Mouse (Mus musculus) limb, embryonic 11.5 days (tissue): Measurements from ENCODE around the gene Ddhd1. TPM values are rescaled to one million over a fixed set of nuclear protein-coding genes. Genes with fewer than 3 reads are reported as not detected.
A peak's percentile ranks its signal among the peaks of the same experiment; 100 is the strongest.

Source experiments
- ATAC-seq: fragments of 200-750 bp; cut with Nextera tagmentation; 2 replicates; pipeline ENCODE4 v1.8.0; 2017; ENCODE audit warnings: low read depth; ENCODE audit not compliant: insufficient number of reproducible peaks, low FRiP score, low TSS enrichment
- DNase-seq: peaks from one replicate; pipeline ENCODE4 v3.0.0-alpha.2; 2015; ENCODE audit warnings: low spot score
- H3K27ac ChIP-seq: fragments of 300-500 bp; sonication (generic); replicated peaks from 2 replicates; pipeline ENCODE4 v1.5.1; 2014; ENCODE audit warnings: low read depth, mild to moderate bottlenecking, low read length
- H3K27me3 ChIP-seq: fragments of 300-500 bp; sonication (generic); 2 replicates; pipeline ENCODE4 v1.6.1; 2014; ENCODE audit warnings: mild to moderate bottlenecking, low read length, mixed read lengths; ENCODE audit not compliant: control insufficient read depth, insufficient read depth
- H3K36me3 ChIP-seq: fragments of 300-500 bp; sonication (generic); 2 replicates; pipeline ENCODE4 v1.6.1; 2014; ENCODE audit warnings: mild to moderate bottlenecking, low read length, moderate library complexity, mixed read lengths; ENCODE audit not compliant: control insufficient read depth, insufficient read depth
- H3K4me1 ChIP-seq: fragments of 300-500 bp; sonication (generic); 2 replicates; pipeline ENCODE4 v1.6.1; 2014; ENCODE audit warnings: low read length, mixed read lengths; ENCODE audit not compliant: control insufficient read depth, insufficient read depth
- H3K4me2 ChIP-seq: fragments of 300-500 bp; sonication (generic); 2 replicates; pipeline ENCODE4 v1.6.1; 2014; ENCODE audit warnings: low read depth, mild to moderate bottlenecking, moderate library complexity; ENCODE audit not compliant: severe bottlenecking
- H3K4me3 ChIP-seq: fragments of 300-500 bp; sonication (generic); 2 replicates; pipeline ENCODE4 v1.5.1; 2014; ENCODE audit warnings: low read depth, low read length
- H3K9ac ChIP-seq: fragments of 300-500 bp; sonication (generic); 2 replicates; pipeline ENCODE4 v1.6.1; 2014; ENCODE audit warnings: mild to moderate bottlenecking, low read length
- H3K9me3 ChIP-seq: fragments of 300-500 bp; sonication (generic); 2 replicates; pipeline ENCODE4 v1.6.1; 2016; ENCODE audit warnings: low read length; ENCODE audit not compliant: control insufficient read depth
- WGBS: fragments of 180-500 bp; shearing (Covaris S2); extraction: QIAGEN DNeasy Blood & Tissue Kit; methylation state at CpG from one replicate; pipeline ENCODE4 v1.1.7; 2014; 5-methylcytosine and 5-hydroxymethylcytosine counted together
- microRNA-seq: library from miRNA; unstranded; fragments of <30 nt; microRNA quantifications from one replicate; pipeline ENCODE4, GENCODE M21; 2016
- polyA plus RNA-seq: library from polyadenylated mRNA; unstranded; fragments of >200 nt; fragmentation: Nextera tagmentation; extraction: Ambion mirVana; gene quantifications from 2 replicates; pipeline ENCODE4 v1.2.1, GENCODE M21; 2014

Gene Ddhd1
- polyA plus RNA-seq, 1 experiment from 2014 or later = 7.9 TPM

DNA sequence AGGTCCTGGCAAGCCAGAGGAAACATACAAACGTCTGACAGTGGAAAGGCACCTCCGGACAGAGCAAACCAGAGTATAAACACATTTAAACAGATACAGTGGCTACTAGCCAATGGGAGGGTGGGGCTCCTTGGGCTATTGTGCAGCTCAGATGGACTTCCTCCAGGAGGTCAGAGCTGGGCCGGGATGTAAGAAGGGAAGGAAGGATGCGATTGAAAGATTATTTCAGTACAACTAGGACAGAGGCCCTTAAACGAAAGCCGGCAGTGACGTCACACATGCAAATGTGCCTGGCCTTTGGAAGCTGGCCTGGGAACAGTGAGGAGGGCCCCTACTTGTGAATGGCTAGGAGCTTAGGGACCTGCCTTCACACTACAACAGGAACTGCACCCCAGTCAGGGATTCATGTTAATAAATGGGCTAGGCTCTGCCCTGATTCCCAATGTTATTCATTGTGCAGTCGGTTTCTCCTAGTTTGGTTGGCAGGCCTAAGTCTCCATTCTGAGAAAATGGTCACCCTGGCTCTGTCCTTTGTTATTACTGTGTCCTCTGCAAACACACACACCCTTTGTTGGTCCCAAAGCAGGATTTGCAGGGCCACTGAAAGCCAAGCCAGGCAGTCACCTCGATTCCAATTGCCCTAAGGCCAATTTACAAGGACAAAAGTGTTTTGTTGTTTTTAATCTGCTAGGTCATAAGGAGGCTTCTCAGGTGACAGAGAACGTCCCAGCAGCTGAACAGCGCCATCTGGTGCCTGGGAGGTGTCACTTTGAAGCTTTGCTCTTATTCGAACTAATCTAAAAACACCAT is 118.1 kb downstream of the Ddhd1 start:
- Histone ChIP-seq H3K4me2 (no peak overlapping the region), H3K27me3 (no peaks in the 10 kb centered on the region), H3K9me3 (no peaks in the 10 kb centered on the region), H3K27ac (no peak overlapping the region), H3K9ac (peak overlapping the region; percentile 8; the same call in 1 of the 2 replicates), H3K4me1 (no peaks in the 10 kb centered on the region), H3K36me3 (no peaks in the 10 kb centered on the region), H3K4me3 (no peak overlapping the region)
- peak; percentile 84 for DNase-seq
- peak; percentile 68 for ATAC-seq
- WGBS = 44% methylated on average over 12 of the region's 12 CpGs

Small RNAs within 50 kb of the gene (microRNA-seq; reads per million reads assigned to microRNA genes)
- gene Mir5131 = not detected

Other genes starting within 250 kb of the Ddhd1 start
- gene Fermt2, start 128.0 kb downstream of the Ddhd1 start, polyA plus RNA-seq = 121 and 123 TPM in 2 replicates